Mouse (Mus musculus): ENCODE data around the gene Tssk3. TPM values are rescaled to one million over a fixed set of nuclear protein-coding genes. Genes with fewer than 3 reads are reported as not detected.

Gene Tssk3
- total RNA-seq, 1 experiment = not detected

- DNase-seq (ENCODE audit: low read depth, low spot score) = no peak
- H3K36me3 ChIP-seq (ENCODE audit: control insufficient read depth, insufficient read depth, low read length, poor library complexity, severe bottlenecking) = no peaks in the 10 kb centered on the region
- peak overlapping the region in 1 of 2 experiments; percentile 15; a peak in 1 of 4 replicates for H3K4me3 ChIP-seq (ENCODE audit: insufficient read depth in 1 of 2, low read depth in 1 of 2, low read length in 2 of 2, poor library complexity in 1 of 2, severe bottlenecking in 1 of 2)
- H3K27ac ChIP-seq (ENCODE audit: insufficient read depth, low read depth, low read length, poor library complexity, severe bottlenecking) = no peak overlapping the region
- no peak for TF ChIP-seq HCFC1 (IDR thresholded peaks at IDR 0.05; ENCODE audit: borderline replicate concordance, insufficient read depth, low read length)
- no peaks in the 10 kb centered on the region for H3K9me3 ChIP-seq (ENCODE audit: control insufficient read depth, insufficient read depth, low read depth, low read length)
- peaks cover 10 to 25% of the 10 kb centered on the region in 2 experiments for H3K4me1 ChIP-seq (ENCODE audit: control insufficient read depth in 2 of 2, insufficient read depth in 2 of 2, low read length in 2 of 2, poor library complexity in 1 of 2)
- 0 out of 2 replicates have a peak overlapping the region, but pooled peaks have one; percentile 5 for H3K9ac ChIP-seq (ENCODE audit: insufficient read depth, low read depth, low read length, poor library complexity, severe bottlenecking)
- in situ Hi-C loops (cut with MboI; ENCODE audit: low sequenced_read_pairs in 2 of 2, unreplicated experiment in 2 of 2) = no loop called here
Observed at GRCm38 (mm10) chr4:129508834-129509600, 18.2 kb upstream of the Tssk3 start.

- no peaks in the 10 kb centered on the region for H3K36me3 ChIP-seq (ENCODE audit: control insufficient read depth, insufficient read depth, low read length, poor library complexity, severe bottlenecking)
- H3K9ac ChIP-seq (ENCODE audit: insufficient read depth, low read depth, low read length, poor library complexity, severe bottlenecking) = no peak overlapping the region
- no peak overlapping the region for H3K27ac ChIP-seq (ENCODE audit: insufficient read depth, low read depth, low read length, poor library complexity, severe bottlenecking)
- no peak overlapping the region for H3K4me3 ChIP-seq (ENCODE audit: insufficient read depth in 1 of 2, low read depth in 1 of 2, low read length in 2 of 2, poor library complexity in 1 of 2, severe bottlenecking in 1 of 2)
- peaks cover 15 to 31% of the 10 kb centered on the region in 2 experiments for H3K4me1 ChIP-seq (ENCODE audit: control insufficient read depth in 2 of 2, insufficient read depth in 2 of 2, low read length in 2 of 2, poor library complexity in 1 of 2)
- no peak for TF ChIP-seq HCFC1 (IDR thresholded peaks at IDR 0.05; ENCODE audit: borderline replicate concordance, insufficient read depth, low read length)
- no peak for TF ChIP-seq ZNF384 (IDR thresholded peaks at IDR 0.05; ENCODE audit: low read depth, low read length)
- no peak for TF ChIP-seq MAFK (IDR thresholded peaks at IDR 0.05; ENCODE audit: insufficient read depth, low read depth, low read length)
- no peak for TF ChIP-seq ZC3H11A (IDR thresholded peaks at IDR 0.05; ENCODE audit: borderline replicate concordance, low read depth, low read length)
- no peaks in the 10 kb centered on the region for H3K9me3 ChIP-seq (ENCODE audit: control insufficient read depth, insufficient read depth, low read depth, low read length)
- in situ Hi-C loops (cut with MboI; ENCODE audit: low sequenced_read_pairs in 2 of 2, unreplicated experiment in 2 of 2) = no loop called here
- DNase-seq (ENCODE audit: low read depth, low spot score) = no peak
Observed at GRCm38 (mm10) chr4:129508237-129508515, 17.4 kb upstream of the Tssk3 start.

- Histone ChIP-seq H3K9ac (ENCODE audit: insufficient read depth, low read depth, low read length, poor library complexity, severe bottlenecking) (no peak overlapping the region), H3K4me3 (ENCODE audit: insufficient read depth in 1 of 2, low read depth in 1 of 2, low read length in 2 of 2, poor library complexity in 1 of 2, severe bottlenecking in 1 of 2) (no peak overlapping the region), H3K9me3 (ENCODE audit: control insufficient read depth, insufficient read depth, low read depth, low read length) (no peaks in the 10 kb centered on the region), H3K4me1 (ENCODE audit: control insufficient read depth in 2 of 2, insufficient read depth in 2 of 2, low read length in 2 of 2, poor library complexity in 1 of 2) (peaks cover 19 to 29% of the 10 kb centered on the region in 2 experiments), H3K27ac (ENCODE audit: insufficient read depth, low read depth, low read length, poor library complexity, severe bottlenecking) (no peak overlapping the region), H3K36me3 (ENCODE audit: control insufficient read depth, insufficient read depth, low read length, poor library complexity, severe bottlenecking) (no peaks in the 10 kb centered on the region)
- in situ Hi-C loops (cut with MboI; ENCODE audit: low sequenced_read_pairs in 2 of 2, unreplicated experiment in 2 of 2) = no loop called here
- no peak for DNase-seq (ENCODE audit: low read depth, low spot score)
- TF ChIP-seq ZC3H11A (IDR thresholded peaks at IDR 0.05; ENCODE audit: borderline replicate concordance, low read depth, low read length) = no peak
- TF ChIP-seq ZNF384 (IDR thresholded peaks at IDR 0.05; ENCODE audit: low read depth, low read length) = no peak
- no peak for TF ChIP-seq CHD2 (IDR thresholded peaks at IDR 0.05; ENCODE audit: low read depth, low read length)
Observed at GRCm38 (mm10) chr4:129507434-129508236, 16.8 kb upstream of the Tssk3 start.

GRCm38 (mm10) chr4:129505511-129505910, 14.7 kb upstream of the Tssk3 start:
- Histone ChIP-seq H3K27ac (ENCODE audit: insufficient read depth, low read depth, low read length, poor library complexity, severe bottlenecking) (no peak overlapping the region), H3K9ac (ENCODE audit: insufficient read depth, low read depth, low read length, poor library complexity, severe bottlenecking) (no peak overlapping the region), H3K9me3 (ENCODE audit: control insufficient read depth, insufficient read depth, low read depth, low read length) (no peaks in the 10 kb centered on the region), H3K36me3 (ENCODE audit: control insufficient read depth, insufficient read depth, low read length, poor library complexity, severe bottlenecking) (no peaks in the 10 kb centered on the region), H3K4me1 (ENCODE audit: control insufficient read depth in 2 of 2, insufficient read depth in 2 of 2, low read length in 2 of 2, poor library complexity in 1 of 2) (peaks cover 28 to 34% of the 10 kb centered on the region in 2 experiments), H3K4me3 (ENCODE audit: insufficient read depth in 1 of 2, low read depth in 1 of 2, low read length in 2 of 2, poor library complexity in 1 of 2, severe bottlenecking in 1 of 2) (no peak overlapping the region)
- TF ChIP-seq ZNF384 (IDR thresholded peaks at IDR 0.05; ENCODE audit: low read depth, low read length) (no peak), CHD2 (IDR thresholded peaks at IDR 0.05; ENCODE audit: low read depth, low read length) (no peak)
- no peak for DNase-seq (ENCODE audit: low read depth, low spot score)
- in situ Hi-C loops (cut with MboI; ENCODE audit: low sequenced_read_pairs in 2 of 2, unreplicated experiment in 2 of 2) = no loop called here
